ENCODE assay signal across 19 mouse cellular contexts in the genomic region with DNA sequence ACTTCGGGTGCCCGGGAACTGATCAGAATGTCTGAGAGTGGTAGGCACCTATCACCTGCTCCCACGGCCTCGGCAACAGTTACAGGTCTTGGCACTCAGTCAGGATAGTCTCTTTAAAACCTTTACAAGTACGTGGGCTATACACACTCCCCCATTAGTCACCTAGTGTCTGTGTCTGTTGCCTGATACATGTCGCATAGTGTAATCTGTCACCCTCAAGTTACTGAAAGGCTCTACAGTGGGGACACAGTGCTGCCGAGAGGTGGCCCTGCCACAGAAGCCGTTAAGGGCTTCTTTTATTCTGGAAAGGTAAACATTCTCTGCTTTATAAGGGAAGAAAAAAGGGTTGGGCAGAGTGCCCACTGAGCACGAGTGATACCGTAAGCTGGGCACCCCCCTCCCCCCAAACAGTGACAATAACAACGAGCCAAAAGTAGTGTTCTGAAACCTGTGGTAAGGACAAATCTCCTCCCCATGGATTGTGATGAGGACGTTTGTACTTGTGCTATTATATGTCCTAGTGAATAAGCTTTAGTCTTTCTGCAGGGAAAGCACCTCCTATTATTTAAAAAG. TPM values are rescaled to one million over a fixed set of nuclear protein-coding genes. Genes with fewer than 3 reads are reported as not detected.
A peak's percentile ranks its signal among the peaks of the same experiment; 100 is the strongest.
DNase-seq lines count a peak whose midpoint lies in the region; ATAC-seq and TF ChIP-seq lines count a peak whose summit lies in the region.
"Had no signal": no experiment of that assay in that cellular context is flagged by ENCODE, and none has a peak within 500 bp of the region (broad histone marks: within the 10 kb centered on the region; RNA-seq: fewer than 3 reads in every experiment).

No protein-coding gene starts in this region.

- no peak overlapping the region; the same call in 1 of the 2 replicates for H3K4me2 ChIP-seq in heart, embryonic 15.5 days
- H3K4me2 ChIP-seq in heart, embryonic 11.5 days, result no peak overlapping the region
- no peak overlapping the region for H3K4me2 ChIP-seq in lung, embryonic 16.5 days (ENCODE audit: low read depth, low read length)
- H3K4me2 ChIP-seq in midbrain, embryonic 15.5 days, result no peak overlapping the region
- H3K4me2 ChIP-seq in intestine, postnatal 0 days (replicated peaks; ENCODE audit: low read depth), result no peak overlapping the region
- H3K4me2 ChIP-seq: embryonic facial prominence, embryonic 12.5 days; forebrain, embryonic 15.5 days; hindbrain, embryonic 13.5 days had no signal

- no peaks in the 10 kb centered on the region for H3K9me3 ChIP-seq in heart, embryonic 15.5 days (replicated peaks)
- H3K9me3 ChIP-seq in heart, embryonic 11.5 days (replicated peaks; ENCODE audit: control insufficient read depth, low read length), result no peaks in the 10 kb centered on the region
- no peaks in the 10 kb centered on the region for H3K9me3 ChIP-seq in lung, embryonic 16.5 days (ENCODE audit: control insufficient read depth, low read length)
- no peaks in the 10 kb centered on the region for H3K9me3 ChIP-seq in midbrain, embryonic 15.5 days
- no peaks in the 10 kb centered on the region for H3K9me3 ChIP-seq in intestine, postnatal 0 days (ENCODE audit: control insufficient read depth)
- H3K9me3 ChIP-seq: embryonic facial prominence, embryonic 12.5 days; forebrain, embryonic 15.5 days; G1E; hindbrain, embryonic 13.5 days had no signal

- H3K9ac ChIP-seq in heart, embryonic 15.5 days, result no peak overlapping the region
- H3K9ac ChIP-seq in heart, embryonic 11.5 days (ENCODE audit: low read depth, low read length), result no peak overlapping the region
- H3K9ac ChIP-seq in lung, embryonic 16.5 days (ENCODE audit: low read length), result no peak overlapping the region; the same call in 1 of the 2 replicates
- H3K9ac ChIP-seq in midbrain, embryonic 15.5 days, result no peak overlapping the region
- no peak overlapping the region for H3K9ac ChIP-seq in intestine, postnatal 0 days (ENCODE audit: low read depth, low read length)
- H3K9ac ChIP-seq: embryonic facial prominence, embryonic 12.5 days; forebrain, embryonic 15.5 days; hindbrain, embryonic 13.5 days had no signal

- no peaks in the 10 kb centered on the region for H3K27me3 ChIP-seq in heart, embryonic 15.5 days
- H3K27me3 ChIP-seq in heart, embryonic 11.5 days (ENCODE audit: control insufficient read depth, insufficient read depth, low read length), result no peaks in the 10 kb centered on the region
- no peaks in the 10 kb centered on the region for H3K27me3 ChIP-seq in lung, embryonic 16.5 days (ENCODE audit: control insufficient read depth, insufficient read depth, low read depth, low read length)
- H3K27me3 ChIP-seq in midbrain, embryonic 15.5 days (replicated peaks), result no peaks in the 10 kb centered on the region
- H3K27me3 ChIP-seq in intestine, postnatal 0 days (replicated peaks; ENCODE audit: control insufficient read depth, insufficient read depth, low read length), result no peaks in the 10 kb centered on the region
- H3K27me3 ChIP-seq: embryonic facial prominence, embryonic 12.5 days; forebrain, embryonic 15.5 days; hindbrain, embryonic 13.5 days had no signal

- DNase-seq in lung, adult 2 months, result peak; percentile 8
- DNase-seq in lung, postnatal 14 days, result no peak
- DNase-seq in lung, postnatal 10 days, result peak; percentile 31
- DNase-seq: adrenal gland, adult 8-10 months; cerebellum, adult 11-12 months; cerebellum, adult 9-10 months; cerebellum, postnatal 25 days; gastrocnemius, postnatal 36 days; heart, adult 18-20 months had no signal

- 33% methylated on average over 12 of the region's 12 CpGs for WGBS in heart, embryonic 15.5 days
- WGBS in heart, embryonic 11.5 days (ENCODE audit: insufficient replicate concordance), result 49% methylated on average over 12 of the region's 12 CpGs
- WGBS in lung, adult 2 months, result 41% methylated on average over 12 of the region's 12 CpGs
- WGBS in lung, embryonic 16.5 days, result 34% methylated on average over 12 of the region's 12 CpGs
- 63% methylated on average over 12 of the region's 12 CpGs for WGBS in midbrain, embryonic 15.5 days
- 52% methylated on average over 12 of the region's 12 CpGs for WGBS in intestine, postnatal 0 days

- no peak overlapping the region for H3K4me3 ChIP-seq in heart, embryonic 15.5 days
- no peak overlapping the region for H3K4me3 ChIP-seq in heart, embryonic 11.5 days (ENCODE audit: low read depth, low read length)
- H3K4me3 ChIP-seq in lung, adult 2 months (replicated peaks; ENCODE audit: extremely low read depth, low read depth, low read length), result no peak overlapping the region
- H3K4me3 ChIP-seq in lung, embryonic 16.5 days (ENCODE audit: low read length), result no peak overlapping the region
- H3K4me3 ChIP-seq in midbrain, embryonic 15.5 days, result no peak overlapping the region
- no peak overlapping the region for H3K4me3 ChIP-seq in intestine, postnatal 0 days (ENCODE audit: low read depth, low read length)
- H3K4me3 ChIP-seq: embryonic facial prominence, embryonic 12.5 days; forebrain, embryonic 15.5 days; hindbrain, embryonic 13.5 days had no signal

- no peak for TF ChIP-seq POLR2A in lung, adult 2 months (IDR thresholded peaks at IDR 0.05; ENCODE audit: borderline replicate concordance, extremely low read depth, low read depth, low read length)

- ATAC-seq in heart, embryonic 15.5 days (replicated peaks; ENCODE audit: insufficient number of reproducible peaks, insufficient read depth, low FRiP score, low read depth), result peak; percentile 63
- no peak for ATAC-seq in heart, embryonic 11.5 days (replicated peaks; ENCODE audit: insufficient number of reproducible peaks, low FRiP score, low TSS enrichment)
- peak; percentile 21; the same call in 1 of the 2 replicates for ATAC-seq in lung, embryonic 16.5 days (ENCODE audit: low read depth)
- ATAC-seq in midbrain, embryonic 15.5 days (replicated peaks), result no peak
- ATAC-seq in intestine, postnatal 0 days, result no peak
- ATAC-seq: forebrain, embryonic 15.5 days; hindbrain, postnatal 0 days had no signal

- no peaks in the 10 kb centered on the region for H3K36me3 ChIP-seq in heart, embryonic 15.5 days
- no peaks in the 10 kb centered on the region for H3K36me3 ChIP-seq in heart, embryonic 11.5 days (ENCODE audit: control insufficient read depth, insufficient read depth, low read length)
- H3K36me3 ChIP-seq in lung, embryonic 16.5 days (ENCODE audit: control insufficient read depth, insufficient read depth, low read length), result no peaks in the 10 kb centered on the region
- H3K36me3 ChIP-seq in midbrain, embryonic 15.5 days (replicated peaks), result no peaks in the 10 kb centered on the region
- no peaks in the 10 kb centered on the region for H3K36me3 ChIP-seq in intestine, postnatal 0 days (ENCODE audit: control insufficient read depth, insufficient read depth)
- H3K36me3 ChIP-seq: embryonic facial prominence, embryonic 12.5 days; forebrain, embryonic 15.5 days; G1E; hindbrain, embryonic 13.5 days had no signal

- TF ChIP-seq CTCF in lung, adult 2 months (IDR thresholded peaks at IDR 0.05; ENCODE audit: insufficient read depth, low read length), result no peak
- TF ChIP-seq CTCF in intestine, postnatal 0 days (IDR thresholded peaks at IDR 0.05; ENCODE audit: low read depth), result no peak

- H3K27ac ChIP-seq in heart, embryonic 15.5 days, result peak overlapping the region; percentile 67
- no peak overlapping the region for H3K27ac ChIP-seq in heart, embryonic 11.5 days (ENCODE audit: low read depth, low read length)
- H3K27ac ChIP-seq in lung, embryonic 16.5 days (ENCODE audit: low read length), result no peak overlapping the region
- no peak overlapping the region for H3K27ac ChIP-seq in midbrain, embryonic 15.5 days
- no peak overlapping the region for H3K27ac ChIP-seq in intestine, postnatal 0 days (ENCODE audit: low read depth, low read length)
- H3K27ac ChIP-seq: embryonic facial prominence, embryonic 12.5 days; forebrain, embryonic 15.5 days; hindbrain, embryonic 13.5 days; hindbrain, postnatal 0 days had no signal

- peaks cover 38% of the 10 kb centered on the region for H3K4me1 ChIP-seq in heart, embryonic 15.5 days (replicated peaks)
- H3K4me1 ChIP-seq in heart, embryonic 11.5 days (ENCODE audit: control insufficient read depth, insufficient read depth, low read length), result 0 out of 2 replicates have a peak, but pooled peaks cover 4% of the 10 kb centered on the region
- 0 out of 2 replicates have a peak, but pooled peaks cover 2% of the 10 kb centered on the region for H3K4me1 ChIP-seq in lung, adult 2 months (ENCODE audit: control insufficient read depth, insufficient read depth, low read length)
- peaks cover 11% of the 10 kb centered on the region for H3K4me1 ChIP-seq in lung, embryonic 16.5 days (replicated peaks; ENCODE audit: control insufficient read depth, insufficient read depth, low read length)
- H3K4me1 ChIP-seq in midbrain, embryonic 15.5 days, result peaks cover 9% of the 10 kb centered on the region
- H3K4me1 ChIP-seq in intestine, postnatal 0 days (replicated peaks; ENCODE audit: control insufficient read depth, insufficient read depth, low read length), result no peaks in the 10 kb centered on the region

RNA-seq across cellular contexts. Expression of a gene that starts 30.5 kb away (rescaled TPM):
- 12.4 and 15.4 TPM in 2 replicates for polyA plus RNA-seq in heart, embryonic 15.5 days (2015; fragmentation: Nextera tagmentation; extraction: Ambion mirVana)
- 15.2 and 16.2 TPM in 2 replicates for polyA plus RNA-seq in heart, embryonic 11.5 days (2014; fragmentation: Nextera tagmentation; extraction: Ambion mirVana)
- polyA plus RNA-seq in lung, adult 2 months (2012; rRNA removed), result 9.4 and 11.9 TPM in 2 replicates
- 21.8 and 23.9 TPM in 2 replicates for polyA plus RNA-seq in lung, embryonic 16.5 days (2015; fragmentation: Nextera tagmentation; extraction: Ambion mirVana)
- polyA plus RNA-seq in midbrain, embryonic 15.5 days (2015; fragmentation: Nextera tagmentation; extraction: Ambion mirVana), result 35.9 and 39.6 TPM in 2 replicates
- polyA plus RNA-seq in intestine, postnatal 0 days (2015; fragmentation: Nextera tagmentation; extraction: Ambion mirVana), result 4.2 and 4.7 TPM in 2 replicates

Comparison
In these comparisons a context has a peak if more than half of its experiments do, and no peak if none do; other contexts are left out.
1. ATAC-seq: peak in heart, embryonic 15.5 days (single experiment) and lung, embryonic 16.5 days (single experiment); none in heart, embryonic 11.5 days (single experiment), midbrain, embryonic 15.5 days (single experiment) and intestine, postnatal 0 days (single experiment).